Mouse (Mus musculus) forebrain, embryonic 14.5 days (tissue): ENCODE measurements at regions not wholly inside any gene's neighbourhood (a gene's known extent, or its start where the extent isn't known, plus 50 kb on each side); places are given as distances from the start of the nearest gene placed in this dataset.

Source experiments
- ATAC-seq: fragments of 200-750 bp; cut with Nextera tagmentation; 2 replicates; pipeline ENCODE4 v1.8.0; 2017; ENCODE audit warnings: mild to moderate bottlenecking, moderate library complexity
- DNase-seq: peaks from one replicate; pipeline ENCODE4 v3.0.0-alpha.2; 2015; ENCODE audit warnings: low spot score
- H3K27ac ChIP-seq: fragments of 300-500 bp; sonication (generic); 2 replicates; pipeline ENCODE4 v1.5.1; 2014; ENCODE audit warnings: low read depth, mild to moderate bottlenecking, control low read depth, low read length, moderate library complexity
- H3K27me3 ChIP-seq: fragments of 300-500 bp; sonication (generic); replicated peaks from 2 replicates; pipeline ENCODE4 v1.6.1; 2014; ENCODE audit warnings: low read length, control low read depth, mixed read lengths; ENCODE audit not compliant: control insufficient read depth, insufficient read depth
- H3K36me3 ChIP-seq: fragments of 300-500 bp; sonication (generic); 2 replicates; pipeline ENCODE4 v1.6.1; 2014; ENCODE audit warnings: low read length, control low read depth; ENCODE audit not compliant: control insufficient read depth, insufficient read depth
- H3K4me1 ChIP-seq: fragments of 300-500 bp; sonication (generic); 2 replicates; pipeline ENCODE4 v1.6.1; 2014; ENCODE audit warnings: antibody characterized with exemption, low read length, control low read depth; ENCODE audit not compliant: control insufficient read depth, insufficient read depth
- H3K4me2 ChIP-seq: fragments of 300-500 bp; sonication (generic); 2 replicates; pipeline ENCODE4 v1.6.1; 2014; ENCODE audit warnings: mild to moderate bottlenecking, control low read depth, low read length
- H3K4me3 ChIP-seq: fragments of 300-500 bp; sonication (generic); 2 replicates; pipeline ENCODE4 v1.5.1; 2014; ENCODE audit warnings: low read depth, low read length, control low read depth
- H3K9ac ChIP-seq: fragments of 300-500 bp; sonication (generic); 2 replicates; pipeline ENCODE4 v1.6.1; 2014; ENCODE audit warnings: mild to moderate bottlenecking, low read length, control low read depth, moderate library complexity
- H3K9me3 ChIP-seq: fragments of 300-500 bp; sonication (generic); replicated peaks from 2 replicates; pipeline ENCODE4 v1.6.1; 2016; ENCODE audit warnings: low read length, control low read depth, mixed read lengths; ENCODE audit not compliant: control insufficient read depth
- WGBS: fragments of 180-500 bp; shearing (Covaris S2); extraction: QIAGEN DNeasy Blood & Tissue Kit; methylation state at CpG from one replicate; pipeline ENCODE4 v1.1.7; 2014; 5-methylcytosine and 5-hydroxymethylcytosine counted together

- H3K4me2 ChIP-seq: no peak overlapping the region
- H3K9me3 ChIP-seq: no peaks in the 10 kb centered on the region
- no peaks in the 10 kb centered on the region for H3K36me3 ChIP-seq
- H3K27ac ChIP-seq: no peak overlapping the region
- no peak overlapping the region for H3K9ac ChIP-seq
- 69% methylated on average over 4 of the region's 4 CpGs for WGBS
- ATAC-seq: no peak
- no peak overlapping the region for H3K4me3 ChIP-seq
- H3K27me3 ChIP-seq: no peaks in the 10 kb centered on the region
- no peaks in the 10 kb centered on the region for H3K4me1 ChIP-seq
- peak; percentile 11 for DNase-seq
Observed at GRCm38 (mm10) chr8:103520141-103520866, 581.1 kb upstream of the Cdh5 start.

- ATAC-seq (no peak), DNase-seq (no peak)
- Histone ChIP-seq H3K9ac (no peak overlapping the region), H3K4me2 (no peak overlapping the region), H3K9me3 (no peaks in the 10 kb centered on the region), H3K27me3 (no peaks in the 10 kb centered on the region), H3K27ac (no peak overlapping the region), H3K36me3 (no peaks in the 10 kb centered on the region), H3K4me1 (no peaks in the 10 kb centered on the region), H3K4me3 (no peak overlapping the region)
- WGBS: 85% methylated on average over 4 of the region's 4 CpGs
Observed at GRCm38 (mm10) chr8:103530903-103531302, 570.5 kb upstream of the Cdh5 start.

- no peaks in the 10 kb centered on the region for H3K4me1 ChIP-seq
- H3K36me3 ChIP-seq: no peaks in the 10 kb centered on the region
- no peak overlapping the region for H3K4me2 ChIP-seq
- no peak overlapping the region for H3K9ac ChIP-seq
- DNase-seq (no peak), ATAC-seq (no peak)
- no peaks in the 10 kb centered on the region for H3K27me3 ChIP-seq
- 83% methylated on average over 4 of the region's 4 CpGs for WGBS
- H3K4me3 ChIP-seq: no peak overlapping the region
- no peak overlapping the region for H3K27ac ChIP-seq
- no peaks in the 10 kb centered on the region for H3K9me3 ChIP-seq
Observed at GRCm38 (mm10) chr8:103534971-103535370, 566.5 kb upstream of the Cdh5 start.

GRCm38 (mm10) chr8:103536856-103537255, 564.6 kb upstream of the Cdh5 start:
- Histone ChIP-seq H3K4me1 (no peaks in the 10 kb centered on the region), H3K36me3 (no peaks in the 10 kb centered on the region), H3K9me3 (no peaks in the 10 kb centered on the region), H3K4me2 (no peak overlapping the region), H3K4me3 (no peak overlapping the region), H3K9ac (no peak overlapping the region), H3K27ac (no peak overlapping the region), H3K27me3 (no peaks in the 10 kb centered on the region)
- no peak for DNase-seq
- WGBS: 83% methylated on average over 2 of the region's 2 CpGs
- ATAC-seq: no peak

- Histone ChIP-seq H3K9ac (no peak overlapping the region), H3K36me3 (no peaks in the 10 kb centered on the region), H3K4me2 (no peak overlapping the region), H3K27ac (no peak overlapping the region), H3K27me3 (no peaks in the 10 kb centered on the region), H3K9me3 (no peaks in the 10 kb centered on the region), H3K4me1 (no peaks in the 10 kb centered on the region), H3K4me3 (no peak overlapping the region)
- no peak for DNase-seq
- WGBS: 84% methylated on average over 2 of the region's 2 CpGs
- no peak for ATAC-seq
Observed at GRCm38 (mm10) chr8:103541954-103542353, 559.5 kb upstream of the Cdh5 start.

GRCm38 (mm10) chr8:103551916-103552535, 549.4 kb upstream of the Cdh5 start:
- 89% methylated on average over 8 of the region's 8 CpGs for WGBS
- Histone ChIP-seq H3K27me3 (no peaks in the 10 kb centered on the region), H3K4me1 (no peaks in the 10 kb centered on the region), H3K36me3 (no peaks in the 10 kb centered on the region), H3K27ac (no peak overlapping the region), H3K9ac (no peak overlapping the region), H3K4me2 (no peak overlapping the region), H3K4me3 (no peak overlapping the region), H3K9me3 (no peaks in the 10 kb centered on the region)
- DNase-seq (no peak), ATAC-seq (no peak)

GRCm38 (mm10) chr8:103561606-103562005, 539.8 kb upstream of the Cdh5 start:
- no peaks in the 10 kb centered on the region for H3K4me1 ChIP-seq

GRCm38 (mm10) chr8:103570864-103571425, 530.5 kb upstream of the Cdh5 start:
- Histone ChIP-seq H3K36me3 (no peaks in the 10 kb centered on the region), H3K4me2 (no peak overlapping the region), H3K4me1 (no peaks in the 10 kb centered on the region), H3K9me3 (no peaks in the 10 kb centered on the region), H3K9ac (no peak overlapping the region), H3K27ac (no peak overlapping the region), H3K4me3 (no peak overlapping the region), H3K27me3 (no peaks in the 10 kb centered on the region)
- ATAC-seq: no peak
- no peak for DNase-seq
- 52% methylated on average over 11 of the region's 11 CpGs for WGBS

More at GRCm38 (mm10) chr8:103561606-103562005, 539.8 kb upstream of the Cdh5 start:
- Histone ChIP-seq H3K9me3 (no peaks in the 10 kb centered on the region), H3K9ac (no peak overlapping the region), H3K36me3 (no peaks in the 10 kb centered on the region), H3K4me2 (no peak overlapping the region), H3K27me3 (no peaks in the 10 kb centered on the region), H3K4me3 (no peak overlapping the region), H3K27ac (no peak overlapping the region)
- 83% methylated on average over 2 of the region's 2 CpGs for WGBS
- no peak for ATAC-seq
- DNase-seq: no peak

GRCm38 (mm10) chr8:103577147-103577546, 524.3 kb upstream of the Cdh5 start:
- 95% methylated on average over 3 of the region's 3 CpGs for WGBS

More at GRCm38 (mm10) chr8:103577147-103577546, 524.3 kb upstream of the Cdh5 start:
- H3K9ac ChIP-seq: no peak overlapping the region
- H3K4me2 ChIP-seq: no peak overlapping the region
- DNase-seq (no peak), ATAC-seq (no peak)
- no peaks in the 10 kb centered on the region for H3K9me3 ChIP-seq
- H3K36me3 ChIP-seq: no peaks in the 10 kb centered on the region
- H3K27ac ChIP-seq: no peak overlapping the region
- H3K4me1 ChIP-seq: no peaks in the 10 kb centered on the region
- no peaks in the 10 kb centered on the region for H3K27me3 ChIP-seq
- H3K4me3 ChIP-seq: no peak overlapping the region
